Mouse (Mus musculus) megakaryocyte, embryonic 14.5 days (primary cell): ENCODE measurements around the gene Nectin1. TPM values are rescaled to one million over a fixed set of nuclear protein-coding genes. Genes with fewer than 3 reads are reported as not detected.

Experiments used
- H3K27me3 ChIP-seq: replicated peaks from 2 replicates; pipeline ENCODE3; 2012; ENCODE audit warnings: inconsistent platforms
- H3K36me3 ChIP-seq: replicated peaks from 2 replicates; pipeline ENCODE3; 2012; ENCODE audit warnings: low read length, inconsistent platforms, mixed read lengths
- H3K4me1 ChIP-seq: 2 replicates; pipeline ENCODE4 v1.6.1; 2012; ENCODE audit warnings: inconsistent platforms
- H3K4me3 ChIP-seq: replicated peaks from 2 replicates; pipeline ENCODE3; 2012; ENCODE audit warnings: moderate library complexity, mild to moderate bottlenecking, inconsistent platforms
- H3K9me3 ChIP-seq: 2 replicates; pipeline ENCODE4 v1.6.1; 2012; ENCODE audit warnings: inconsistent platforms
- FLI1 ChIP-seq: IDR thresholded peaks from 2 replicates; pipeline ENCODE4 v1.6.1; 2012; ENCODE audit warnings: low read length, inconsistent platforms, mixed read lengths
- GATA1 ChIP-seq: IDR thresholded peaks from 3 replicates; pipeline ENCODE4 v1.6.1; 2012; ENCODE audit warnings: mixed read lengths, low read length, inconsistent platforms, borderline replicate concordance
- polyA plus RNA-seq: library from polyadenylated mRNA; stranded (reverse); fragments of >175 nt; gene quantifications from 2 replicates; pipeline ENCODE4 v1.2.3, GENCODE M21; 2012; ENCODE audit warnings: low replicate concordance; ENCODE audit not compliant: insufficient read depth

The Nectin1 gene
- polyA plus RNA-seq, 1 experiment: 1.3 TPM

DNA sequence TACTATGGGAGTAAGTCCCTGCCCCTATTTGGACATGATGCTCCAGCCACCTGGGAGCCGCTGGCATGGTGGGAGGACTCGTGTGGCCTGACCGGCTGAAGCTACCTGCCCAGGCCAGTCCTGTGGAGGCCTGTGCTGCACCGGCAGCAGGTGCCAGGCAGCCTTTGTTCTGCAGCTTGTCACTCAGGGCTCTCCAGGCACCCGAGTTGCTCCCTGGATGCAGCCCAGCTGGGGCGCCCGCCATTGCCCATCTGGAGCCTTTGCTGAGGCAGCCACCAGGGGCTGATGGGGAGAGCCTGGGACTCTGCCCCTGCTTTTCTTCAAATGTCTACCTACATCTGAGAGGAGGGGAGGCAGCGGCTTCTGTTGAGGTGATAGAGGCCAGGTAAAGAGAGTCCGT is 6.3 kb downstream of the Nectin1 start:
- Histone ChIP-seq H3K9me3 (no peaks in the 10 kb centered on the region), H3K36me3 (no peaks in the 10 kb centered on the region), H3K4me1 (no peaks in the 10 kb centered on the region), H3K27me3 (peaks cover 74% of the 10 kb centered on the region), H3K4me3 (no peak overlapping the region)
- TF ChIP-seq FLI1: no peak
- no peak for TF ChIP-seq GATA1

DNA sequence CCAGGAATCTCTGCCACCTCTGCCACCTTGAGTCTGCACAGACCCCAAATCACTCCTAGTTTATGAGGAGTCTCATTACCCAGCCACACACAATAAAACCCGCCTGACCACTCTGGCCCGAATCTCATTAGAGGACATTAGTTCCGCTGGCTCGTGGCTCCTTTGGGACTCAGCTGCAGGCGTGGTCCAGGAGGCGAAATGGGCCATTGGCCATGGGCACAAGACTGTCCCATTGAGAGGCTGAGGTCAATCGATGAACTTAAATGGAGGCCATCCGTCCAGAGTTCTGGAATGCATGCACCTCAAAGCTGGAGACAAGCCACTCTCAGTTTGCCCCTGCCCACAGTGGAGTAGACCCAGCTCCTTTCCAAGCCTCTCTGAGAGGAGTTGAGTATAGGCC is 7.3 kb downstream of the Nectin1 start:
- H3K36me3 ChIP-seq: no peaks in the 10 kb centered on the region
- TF ChIP-seq FLI1: no peak
- TF ChIP-seq GATA1: no peak
- no peaks in the 10 kb centered on the region for H3K4me1 ChIP-seq
- H3K9me3 ChIP-seq: no peaks in the 10 kb centered on the region
- H3K4me3 ChIP-seq: no peak overlapping the region
- H3K27me3 ChIP-seq: peaks cover 69% of the 10 kb centered on the region

DNA sequence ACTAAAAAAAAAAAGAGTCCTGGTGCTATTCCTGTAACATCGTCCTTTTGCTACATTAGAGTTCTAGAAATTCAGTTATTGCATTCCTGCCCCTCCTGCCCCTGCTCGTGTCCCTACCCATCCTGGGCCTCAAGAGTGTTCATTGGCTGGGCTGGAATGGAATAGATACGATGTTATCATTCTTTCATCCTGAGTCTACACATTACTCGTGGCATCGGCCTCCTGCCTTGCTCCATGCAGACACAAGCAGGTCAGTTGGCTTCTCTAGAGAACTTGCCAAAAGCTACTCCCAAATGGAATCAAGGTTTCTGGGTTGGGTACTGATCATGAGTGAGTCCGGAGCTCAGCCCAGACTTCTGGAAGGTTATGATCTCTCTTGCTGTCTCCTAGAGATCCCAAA is 9.7 kb downstream of the Nectin1 start:
- H3K4me1 ChIP-seq: no peaks in the 10 kb centered on the region
- no peak overlapping the region for H3K4me3 ChIP-seq
- peaks cover 55% of the 10 kb centered on the region for H3K27me3 ChIP-seq
- H3K36me3 ChIP-seq: no peaks in the 10 kb centered on the region
- TF ChIP-seq FLI1 (no peak), GATA1 (no peak)
- H3K9me3 ChIP-seq: no peaks in the 10 kb centered on the region

DNA sequence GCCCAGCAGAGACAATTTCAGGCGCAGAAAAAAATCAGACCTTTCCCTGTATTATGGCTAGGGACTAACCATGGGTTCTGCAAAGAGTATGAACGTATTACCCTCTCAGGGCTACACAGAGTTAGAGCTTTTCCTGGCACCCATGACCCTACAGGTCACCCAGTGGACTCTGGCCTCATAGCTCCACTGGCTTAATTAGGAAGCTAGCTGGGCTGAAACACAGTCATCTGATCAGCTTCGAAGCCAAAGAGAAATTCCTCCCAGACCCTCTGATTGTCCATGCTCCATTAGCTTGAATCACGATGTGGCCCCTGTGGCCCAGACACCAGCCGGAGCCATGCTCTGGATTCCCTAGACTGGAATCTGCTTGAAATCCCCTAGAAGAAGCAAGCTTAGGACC is 10.3 kb downstream of the Nectin1 start:
- H3K36me3 ChIP-seq: no peaks in the 10 kb centered on the region
- no peak overlapping the region for H3K4me3 ChIP-seq
- no peak for TF ChIP-seq FLI1
- no peak for TF ChIP-seq GATA1
- no peaks in the 10 kb centered on the region for H3K4me1 ChIP-seq
- H3K9me3 ChIP-seq: no peaks in the 10 kb centered on the region
- peaks cover 55% of the 10 kb centered on the region for H3K27me3 ChIP-seq

DNA sequence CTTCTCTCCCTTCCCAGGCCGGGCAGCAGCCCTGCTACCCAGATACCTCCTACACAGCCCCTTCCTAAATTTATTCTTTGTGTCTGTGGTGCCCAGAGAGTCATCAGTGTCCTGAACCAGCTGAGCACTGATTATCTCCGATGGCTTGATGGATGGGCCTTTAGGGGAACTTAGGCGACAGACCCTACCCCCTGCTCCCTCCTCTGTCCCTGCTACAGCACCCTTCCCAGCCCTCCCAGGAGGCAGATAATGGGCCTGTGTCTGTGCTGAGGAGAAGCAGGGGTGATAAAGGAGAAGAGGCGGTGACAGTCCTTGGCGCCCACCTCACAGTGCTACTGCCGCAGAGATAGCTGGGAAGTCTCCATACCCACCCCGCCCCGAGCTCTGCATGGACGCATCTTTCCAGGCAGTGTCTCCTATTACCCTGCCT is 11.0 kb downstream of the Nectin1 start:
- TF ChIP-seq FLI1 (no peak), GATA1 (no peak)
- Histone ChIP-seq H3K36me3 (no peaks in the 10 kb centered on the region), H3K4me3 (no peak overlapping the region), H3K9me3 (no peaks in the 10 kb centered on the region), H3K27me3 (peaks cover 55% of the 10 kb centered on the region), H3K4me1 (no peaks in the 10 kb centered on the region)

GRCm38 (mm10) chr9:43755464-43755863 is 11.7 kb downstream of the Nectin1 start:
- no peaks in the 10 kb centered on the region for H3K9me3 ChIP-seq
- H3K36me3 ChIP-seq: no peaks in the 10 kb centered on the region
- H3K4me3 ChIP-seq: no peak overlapping the region
- H3K4me1 ChIP-seq: no peaks in the 10 kb centered on the region
- H3K27me3 ChIP-seq: peaks cover 56% of the 10 kb centered on the region
- no peak for TF ChIP-seq FLI1
- no peak for TF ChIP-seq GATA1

DNA sequence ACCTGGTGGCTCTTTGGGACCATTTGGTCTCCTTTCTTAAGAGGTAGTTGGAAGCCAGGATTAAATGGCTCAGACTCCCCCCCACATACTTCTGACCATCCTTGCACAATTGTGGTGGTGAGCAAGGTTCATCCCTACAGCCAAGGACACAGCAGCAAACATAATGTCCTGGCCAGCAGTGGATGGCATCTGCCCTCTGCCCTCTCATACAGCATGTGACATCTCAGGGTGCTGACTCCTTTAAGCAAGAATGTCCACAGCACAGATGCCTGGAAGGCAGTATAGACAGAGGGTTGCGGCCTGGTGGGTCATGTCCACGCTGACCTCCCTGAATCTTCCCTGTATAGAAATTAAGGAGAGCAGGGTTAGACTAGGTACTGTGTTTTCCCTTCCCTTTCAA is 12.1 kb downstream of the Nectin1 start:
- TF ChIP-seq FLI1 (no peak), GATA1 (no peak)
- no peaks in the 10 kb centered on the region for H3K36me3 ChIP-seq
- peaks cover 51% of the 10 kb centered on the region for H3K27me3 ChIP-seq
- H3K4me1 ChIP-seq: no peaks in the 10 kb centered on the region
- no peak overlapping the region for H3K4me3 ChIP-seq
- no peaks in the 10 kb centered on the region for H3K9me3 ChIP-seq

DNA sequence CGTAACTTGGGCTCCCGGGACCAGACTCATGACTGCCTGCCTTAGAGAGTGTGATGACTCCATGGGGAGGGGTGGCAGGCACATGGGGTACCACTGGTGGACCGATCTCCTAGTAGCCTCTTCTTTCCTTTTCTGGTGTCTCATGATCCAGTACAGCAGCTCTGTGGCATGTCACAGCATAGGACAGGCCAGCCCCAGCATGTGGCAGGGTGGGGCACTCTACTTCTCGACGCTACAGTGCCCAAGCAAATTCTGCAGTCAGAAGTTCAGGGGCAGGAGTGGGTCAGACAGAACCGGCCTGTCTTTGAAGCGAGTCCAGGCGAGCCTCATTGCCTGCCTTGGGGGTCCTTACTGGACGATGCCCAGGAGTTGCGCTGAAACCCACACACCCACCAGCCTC is 13.4 kb downstream of the Nectin1 start:
- Histone ChIP-seq H3K4me1 (no peaks in the 10 kb centered on the region), H3K9me3 (no peaks in the 10 kb centered on the region), H3K27me3 (peaks cover 50% of the 10 kb centered on the region), H3K36me3 (no peaks in the 10 kb centered on the region), H3K4me3 (no peak overlapping the region)
- TF ChIP-seq FLI1: no peak
- TF ChIP-seq GATA1: no peak

GRCm38 (mm10) chr9:43757972-43758965 is 14.5 kb downstream of the Nectin1 start:
- Histone ChIP-seq H3K36me3 (no peaks in the 10 kb centered on the region), H3K4me3 (no peak overlapping the region), H3K27me3 (peaks cover 46% of the 10 kb centered on the region), H3K4me1 (no peaks in the 10 kb centered on the region), H3K9me3 (no peaks in the 10 kb centered on the region)
- TF ChIP-seq GATA1 (no peak), FLI1 (no peak)

GRCm38 (mm10) chr9:43760078-43760477 is 16.3 kb downstream of the Nectin1 start:
- Histone ChIP-seq H3K4me1 (no peaks in the 10 kb centered on the region), H3K4me3 (no peak overlapping the region), H3K36me3 (no peaks in the 10 kb centered on the region), H3K9me3 (peaks cover 9% of the 10 kb centered on the region), H3K27me3 (peaks cover 39% of the 10 kb centered on the region)
- TF ChIP-seq FLI1 (no peak), GATA1 (no peak)
